Mouse (Mus musculus) inflammation-experienced regulatory T-cells, adult 6 months (primary cell): ENCODE results near the gene Tmem223. TPM values are rescaled to one million over a fixed set of nuclear protein-coding genes. Genes with fewer than 3 reads are reported as not detected.
"Not testable (repeated sequence)": the region's sequence is repeated elsewhere in the genome, so short reads cannot be mapped to it uniquely, and the experiment has no call there.

Experiments
- ATAC-seq: one replicate; pipeline ENCODE4 v1.8.0; 2017
- polyA plus RNA-seq, 3 experiments: library from polyadenylated mRNA; unstranded; fragments of 100-300 nt; shearing (Covaris generic); gene quantifications; one replicate each; pipeline ENCODE4 v1.2.1; 2017

Gene Tmem223
- 100 to 1,000 TPM in 2 of 3 experiments, 10 to 100 TPM in 1; 96.4 to 128 (median 119) TPM for polyA plus RNA-seq

DNA sequence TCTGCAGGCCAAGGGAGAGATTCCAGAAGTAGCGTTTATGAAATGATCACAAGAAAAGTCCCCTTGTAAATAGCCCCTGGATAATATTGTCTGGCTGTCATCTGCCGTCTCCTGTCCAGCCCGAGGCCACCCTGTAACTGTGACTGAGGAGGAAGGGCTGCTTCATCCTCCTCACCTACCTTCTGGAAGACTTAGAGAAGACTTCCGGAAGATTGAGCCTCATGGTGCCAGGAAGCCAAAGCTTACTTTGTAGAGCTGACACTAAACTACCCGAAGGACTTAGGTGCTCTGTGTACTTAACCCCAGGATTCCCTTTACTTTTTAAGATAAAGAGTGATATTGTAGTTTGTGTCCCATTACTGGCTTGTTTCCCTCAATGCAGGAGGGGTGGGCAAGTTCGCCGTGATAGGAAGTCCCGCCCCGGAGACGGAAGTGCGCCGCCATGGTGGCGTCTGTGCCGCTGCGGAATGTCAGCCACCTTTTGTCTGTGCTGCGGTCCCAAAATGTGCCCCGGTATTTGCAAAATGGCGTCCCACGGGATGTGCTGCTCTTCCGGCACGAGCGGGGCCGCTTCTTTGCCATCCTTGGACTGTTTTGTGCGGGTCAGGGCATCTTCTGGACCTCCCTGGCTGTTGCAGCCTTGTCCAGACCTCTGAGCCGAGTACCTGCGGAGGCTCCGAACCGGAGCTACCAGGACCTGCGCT lies at the start of gene Tmem223:
Gene Tmem223 (plus strand): TSS at position 430 of the 704 bp plus-strand sequence.
- ATAC-seq = peak; percentile 61

DNA sequence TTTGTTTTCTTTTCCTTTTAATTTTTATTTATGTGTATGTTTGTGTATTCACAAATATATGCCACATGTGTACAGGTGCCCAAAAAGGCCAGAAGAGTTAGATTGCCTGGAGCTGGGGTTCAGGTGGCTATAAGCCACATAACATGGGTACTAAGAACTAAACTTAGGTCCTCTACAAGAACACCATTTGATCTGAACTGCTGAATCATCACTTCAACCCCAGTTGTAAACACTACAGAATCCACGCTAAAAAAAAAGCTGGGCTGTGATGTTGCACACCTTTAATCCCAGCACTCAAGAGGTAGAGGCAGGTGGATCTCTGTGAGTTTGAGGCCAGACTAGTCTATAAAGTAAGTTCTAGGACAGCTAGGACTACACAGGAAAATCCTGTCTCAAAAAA lies 49.4 kb upstream of the Tmem223 start:
- ATAC-seq = no peak

DNA sequence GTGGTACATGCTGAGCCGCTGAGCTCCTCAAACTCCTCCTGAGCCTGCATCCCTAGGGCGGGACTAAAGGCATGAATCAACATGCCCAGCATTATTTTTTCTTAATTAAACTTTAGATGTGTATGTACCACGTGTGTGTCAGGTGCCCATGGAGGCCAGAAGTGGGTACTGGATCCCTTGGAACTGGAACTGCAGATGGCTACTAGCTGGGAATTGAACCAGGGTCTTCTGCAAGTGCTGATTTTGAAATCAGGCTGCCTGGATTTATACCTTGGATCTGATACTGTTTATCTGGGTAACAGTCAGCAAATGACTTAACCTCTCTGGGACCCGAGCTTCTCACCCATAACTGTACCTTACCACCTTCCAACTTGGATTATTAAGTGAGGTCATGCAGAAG lies 48.8 kb upstream of the Tmem223 start:
- no peak for ATAC-seq

DNA sequence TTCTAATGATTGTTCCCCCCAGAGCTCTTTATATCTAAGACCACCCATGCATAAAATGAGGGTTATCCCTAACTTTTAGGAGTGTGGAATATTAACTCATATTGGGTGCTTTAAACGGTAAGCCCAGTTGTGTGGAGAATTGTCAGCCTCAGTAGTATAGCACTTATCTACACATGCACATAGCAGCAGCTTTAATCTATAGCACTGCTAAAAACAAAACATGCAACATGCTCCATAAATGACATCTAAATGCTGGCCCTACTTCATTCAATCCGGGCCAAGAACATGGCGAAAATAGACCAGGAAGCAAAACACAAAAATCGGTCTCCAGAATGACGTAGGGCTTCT lies 48.3 kb upstream of the Tmem223 start:
- ATAC-seq = no peak

DNA sequence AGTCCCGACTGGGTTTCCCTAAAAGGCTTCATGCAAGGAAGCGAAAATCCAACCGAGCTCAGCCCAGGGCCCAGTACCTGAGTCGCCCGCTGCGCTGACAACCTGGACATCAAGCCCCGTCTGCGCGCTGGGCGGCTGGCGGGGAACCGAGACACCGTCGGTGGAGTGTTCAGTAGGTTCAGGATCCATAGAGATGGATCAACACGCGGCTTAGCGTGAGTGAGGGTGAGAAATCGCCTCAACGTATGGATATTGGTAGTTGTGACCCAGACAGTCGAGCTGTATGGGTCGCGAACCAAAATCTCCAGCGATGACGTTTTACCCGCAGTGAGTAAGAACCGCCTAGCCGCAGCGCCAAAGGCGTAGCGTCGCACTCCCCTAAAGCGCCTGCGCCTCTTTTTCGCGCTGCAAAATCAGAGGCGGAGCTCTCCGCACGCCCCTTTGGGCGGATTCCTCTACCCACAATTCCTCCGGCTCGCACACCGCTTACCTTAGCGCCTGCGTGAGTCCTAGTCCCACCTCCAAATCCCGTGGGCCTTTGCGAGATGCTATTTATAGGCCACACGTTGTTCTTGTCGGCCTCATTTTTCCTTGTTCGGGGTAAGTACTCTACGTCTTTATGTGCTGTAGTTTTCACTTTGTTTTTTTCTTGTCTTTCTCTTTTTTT lies 47.8 kb upstream of the Tmem223 start, which contains the start of gene Slc3a2:
Gene Slc3a2 (minus strand): TSS at position 463 of the 667 bp plus-strand sequence.
- peak; percentile 92 for ATAC-seq

DNA sequence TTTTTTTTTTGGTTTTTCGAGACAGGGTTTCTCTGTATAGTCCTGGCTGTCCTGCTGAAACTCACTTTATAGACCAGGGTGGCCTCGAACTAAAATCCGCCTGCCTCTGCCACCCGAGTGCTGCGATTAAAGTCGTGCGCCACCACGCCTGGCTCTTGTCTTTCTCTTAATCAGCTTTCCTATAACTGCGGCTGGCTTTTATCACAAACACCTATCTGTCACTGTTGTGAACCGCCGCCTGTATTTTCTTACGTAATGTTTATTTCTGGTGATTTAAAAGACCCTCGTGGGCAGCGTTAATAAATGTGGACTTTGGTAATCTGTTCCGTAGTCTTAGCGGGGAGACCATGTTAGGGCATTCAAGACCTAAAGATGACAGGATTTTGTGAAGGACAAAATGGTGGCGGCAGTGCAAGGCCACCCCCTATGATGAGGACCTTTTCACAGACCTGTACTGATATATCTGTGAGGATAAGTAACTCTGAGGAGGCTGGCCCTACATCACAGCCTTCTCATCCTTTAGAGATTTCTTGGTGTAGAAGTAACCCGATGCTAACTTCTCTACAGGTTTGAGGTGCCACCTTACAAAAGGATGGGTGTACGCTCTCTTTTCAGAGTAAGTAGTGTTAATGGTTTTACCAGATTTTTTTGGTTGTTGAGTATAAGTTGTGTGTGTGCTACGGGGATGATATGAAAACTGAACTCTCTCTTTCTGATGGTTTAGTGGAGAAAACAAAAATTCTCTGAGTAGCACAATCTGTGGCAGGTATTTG lies 47.0 kb upstream of the Tmem223 start:
- ATAC-seq = no peak

DNA sequence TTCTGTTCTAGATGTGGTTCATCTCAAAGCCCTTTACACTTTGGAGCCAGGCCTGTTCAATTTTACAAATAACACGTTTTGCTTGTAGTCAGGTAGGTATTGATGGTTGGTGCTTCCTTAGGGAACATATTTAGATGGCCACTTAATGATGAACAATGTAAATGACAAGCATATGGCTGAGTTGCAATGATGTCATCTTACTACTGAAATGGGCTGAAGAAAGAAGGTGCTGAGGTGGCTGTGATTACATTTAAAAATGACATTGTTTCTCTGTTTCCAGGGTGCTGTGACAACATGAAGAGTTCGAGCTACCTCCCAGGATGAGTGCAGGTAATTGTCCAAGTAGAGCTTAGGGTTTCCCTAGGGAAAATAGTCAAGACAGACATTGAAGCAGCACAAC lies 46.4 kb upstream of the Tmem223 start:
- no peak for ATAC-seq

DNA sequence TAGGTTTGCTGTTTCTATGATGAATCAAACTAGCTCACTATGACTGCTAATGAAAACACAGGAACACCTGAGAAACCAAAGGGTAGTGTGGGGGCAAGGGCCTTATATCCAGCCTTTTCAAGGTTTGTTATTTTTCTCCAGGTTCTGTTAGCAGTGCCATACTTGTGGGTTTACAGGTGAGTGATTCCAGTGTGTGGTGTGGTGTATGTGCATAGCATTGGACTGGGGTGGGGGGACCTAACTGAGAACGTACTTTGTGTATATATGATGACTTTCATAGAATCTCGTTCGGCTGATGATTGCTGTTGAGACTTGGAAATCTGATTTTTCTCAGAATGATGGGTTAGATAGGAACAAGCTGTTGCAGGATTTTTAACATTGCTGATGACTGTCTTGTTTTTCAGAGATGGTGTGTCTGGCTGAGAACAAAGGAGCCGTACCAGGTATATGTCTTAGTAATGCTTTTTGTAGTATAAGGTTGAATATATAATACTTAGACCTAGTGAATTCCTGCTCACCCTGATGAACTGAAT lies 45.6 kb upstream of the Tmem223 start:
- ATAC-seq = no peak

DNA sequence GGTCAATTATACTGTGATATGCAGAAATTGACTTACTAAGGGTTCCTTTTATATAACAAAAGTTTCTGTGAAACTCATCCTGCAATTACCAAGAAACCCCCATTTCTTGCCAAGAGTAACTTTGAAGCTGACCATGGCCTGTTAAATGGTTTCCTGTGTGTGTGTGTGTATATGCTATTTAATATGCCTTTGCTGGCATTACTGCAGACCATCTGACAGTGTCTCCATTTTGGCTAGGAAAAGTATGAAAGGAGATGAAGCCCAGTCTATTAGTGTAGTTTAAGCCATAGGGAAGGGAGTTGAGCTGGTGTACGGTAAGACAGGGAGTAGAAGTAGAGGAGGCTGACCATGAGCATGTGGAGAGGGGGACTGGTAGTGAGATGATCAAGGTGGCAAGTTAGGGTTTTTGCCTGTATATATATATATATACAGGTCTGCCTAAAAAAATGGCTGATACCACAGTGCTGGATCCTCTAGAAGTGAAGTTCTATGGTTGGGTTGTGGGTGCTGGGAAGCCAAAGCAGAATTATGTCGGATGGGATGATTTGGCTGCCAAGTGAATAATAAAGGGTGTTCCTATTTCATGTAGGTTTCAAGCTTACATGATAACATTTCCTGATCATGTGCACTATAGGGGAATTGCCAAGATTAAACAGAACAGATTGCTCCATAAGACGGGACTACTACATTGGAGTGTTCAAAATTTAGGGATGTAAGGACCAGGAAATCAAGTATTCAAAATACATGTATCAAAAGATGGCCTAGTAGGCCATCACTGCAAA lies 44.0 kb upstream of the Tmem223 start:
- ATAC-seq = no peak

DNA sequence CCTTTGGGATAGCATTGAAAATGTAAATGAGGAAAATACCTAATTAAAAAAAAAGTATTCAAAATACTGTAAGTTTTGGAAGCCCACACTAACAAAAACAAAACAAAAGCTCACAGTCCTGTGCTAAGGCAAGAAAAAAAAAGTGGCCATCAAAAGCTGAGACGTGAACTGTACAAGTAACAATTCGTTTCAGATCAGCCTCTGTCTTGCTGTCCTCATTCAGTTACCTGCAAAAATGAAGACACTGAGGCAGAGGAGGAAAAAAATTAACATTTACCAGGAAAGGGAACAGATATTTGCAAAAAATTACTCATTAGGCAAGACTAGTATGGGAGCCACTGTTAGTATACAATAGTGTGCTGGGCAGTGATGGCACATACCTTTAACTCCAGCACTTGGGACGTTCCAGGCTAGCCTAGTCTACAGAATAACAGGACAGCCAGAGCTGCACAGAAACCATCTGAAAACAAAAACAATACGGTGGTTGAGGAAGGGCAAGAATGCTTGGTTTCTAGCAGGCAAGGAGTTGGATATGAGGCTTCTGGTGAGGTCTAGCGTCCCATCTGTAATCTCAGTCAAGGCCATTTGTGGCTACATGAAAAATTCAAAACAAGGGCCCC lies 43.2 kb upstream of the Tmem223 start:
- no peak for ATAC-seq

DNA sequence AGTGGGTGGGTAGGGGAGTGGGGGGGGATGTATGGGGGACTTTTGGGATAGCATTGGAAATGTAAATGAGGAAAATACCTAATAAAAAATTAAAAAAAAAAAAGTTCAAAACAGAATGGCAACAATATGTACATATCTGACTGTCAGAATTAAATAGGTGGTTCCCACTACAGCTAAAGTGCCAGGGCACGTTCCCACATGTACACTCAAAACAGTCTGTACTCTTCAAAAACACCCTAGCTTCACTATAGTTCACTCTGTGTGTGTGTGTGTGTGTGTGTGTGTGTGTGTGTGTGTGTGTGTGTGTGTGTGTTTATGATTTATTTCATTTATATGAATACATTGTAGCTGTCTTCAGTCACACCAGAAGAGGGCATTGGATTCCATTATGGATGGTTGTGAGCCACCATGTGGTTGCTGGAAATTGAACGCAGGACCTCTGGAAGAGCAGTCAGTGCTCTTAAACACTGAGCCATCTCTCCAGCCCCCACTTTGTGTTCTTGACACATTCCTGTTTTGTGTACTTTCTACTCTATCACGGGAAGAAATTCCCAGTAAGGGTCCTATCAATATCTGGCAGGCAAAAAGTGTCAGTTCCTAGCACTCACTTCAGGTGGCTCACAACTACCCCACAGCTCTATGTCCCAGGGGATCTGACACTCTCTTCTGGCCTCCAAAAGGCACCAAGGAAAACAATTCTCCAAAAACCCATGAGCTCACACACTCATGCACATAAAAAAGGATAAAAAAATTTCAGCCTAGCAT lies 42.3 kb upstream of the Tmem223 start:
- ATAC-seq = not testable (repeated sequence)

DNA sequence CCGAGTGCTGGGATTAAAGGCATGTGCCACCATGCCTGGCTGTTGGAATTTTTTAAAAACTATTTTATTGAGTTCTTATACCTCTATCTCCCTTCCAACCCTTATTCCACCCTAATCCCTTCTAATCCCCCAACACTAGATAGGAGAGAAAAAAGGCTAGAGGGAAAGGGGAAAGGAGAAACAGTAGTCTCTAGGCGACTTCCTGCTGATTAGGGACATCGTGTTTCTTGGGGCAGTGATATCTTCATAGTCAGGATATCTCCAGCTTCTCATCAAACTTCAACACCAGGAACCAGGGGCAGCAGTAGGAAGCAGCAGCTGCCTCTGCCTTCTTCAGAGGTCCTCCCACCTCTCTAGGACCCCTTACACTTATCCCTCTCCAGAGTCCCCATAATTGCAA lies 36.5 kb upstream of the Tmem223 start:
- ATAC-seq = no peak

DNA sequence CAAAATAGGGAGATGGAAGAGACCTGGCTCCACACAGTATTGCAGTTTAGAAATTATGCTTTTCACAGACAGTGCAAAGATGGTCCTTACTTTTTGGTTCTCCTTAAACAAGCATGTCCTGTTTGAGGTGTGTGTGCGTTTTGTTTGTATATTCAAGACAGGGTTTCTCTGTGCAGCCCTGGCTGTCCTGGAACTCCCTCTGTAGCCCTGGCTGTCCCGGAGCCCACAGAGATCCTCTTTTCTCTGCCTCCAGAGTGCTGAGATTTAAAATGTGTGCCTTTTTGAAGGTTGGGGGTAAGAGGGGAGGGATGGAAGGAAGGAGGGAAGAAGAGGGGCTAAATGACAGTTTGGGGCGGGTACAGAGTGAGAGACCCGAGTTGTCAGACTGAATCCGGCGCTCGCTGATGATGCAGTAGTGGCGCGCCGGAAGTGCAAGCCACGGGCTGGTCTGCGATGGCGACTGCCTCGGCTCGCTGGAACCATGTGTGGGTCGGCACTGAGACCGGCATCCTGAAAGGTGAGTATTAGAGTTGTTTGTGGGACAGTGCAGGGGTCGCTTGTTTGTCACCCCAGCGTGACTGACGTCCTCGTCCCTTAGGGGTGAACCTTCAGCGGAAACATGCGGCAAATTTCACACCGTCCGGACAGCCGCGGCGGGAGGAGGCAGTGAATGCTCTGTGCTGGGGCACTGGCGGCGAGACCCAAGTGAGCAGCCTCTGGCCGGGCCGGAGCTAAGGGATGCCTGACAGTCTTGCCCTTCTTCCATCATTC lies 35.2 kb upstream of the Tmem223 start, which contains the start of gene Wdr74:
Gene Wdr74 (plus strand): TSS at position 439 of the 771 bp plus-strand sequence.
- peak; percentile 95 for ATAC-seq

DNA sequence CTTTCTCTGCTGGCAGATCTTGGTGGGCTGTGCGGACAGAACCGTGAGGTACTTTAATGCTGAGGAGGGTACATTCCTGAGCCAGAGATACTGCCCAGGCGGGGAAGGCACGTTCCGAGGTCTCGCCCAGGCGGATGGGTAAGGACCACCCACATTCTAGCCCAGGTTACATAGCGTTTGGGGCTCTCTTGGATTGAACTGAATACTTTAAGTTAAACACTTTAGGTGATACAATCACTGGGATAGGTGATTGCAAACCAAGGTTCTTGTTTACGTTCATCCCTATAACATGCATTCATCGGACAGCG lies 34.7 kb upstream of the Tmem223 start:
- no peak for ATAC-seq

DNA sequence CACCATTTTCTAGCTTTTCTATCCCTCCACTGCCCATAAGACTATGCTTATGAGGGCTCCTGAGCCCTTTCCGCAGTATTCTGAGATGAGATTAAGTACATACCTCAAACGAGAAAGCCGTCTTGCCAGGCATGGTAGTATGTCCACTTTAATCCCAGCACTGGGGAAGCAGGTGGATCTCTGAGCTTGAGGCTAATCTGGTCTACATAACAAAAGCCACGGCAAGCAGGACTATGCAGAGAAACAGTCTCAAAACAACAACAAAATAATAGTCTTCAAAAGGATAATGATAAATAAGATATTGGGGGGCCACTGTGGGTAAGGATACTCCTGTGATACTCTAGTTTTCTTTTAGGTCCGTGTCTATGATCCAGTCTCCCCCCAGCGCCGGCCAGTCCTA lies 31.9 kb upstream of the Tmem223 start:
- ATAC-seq = no peak

DNA sequence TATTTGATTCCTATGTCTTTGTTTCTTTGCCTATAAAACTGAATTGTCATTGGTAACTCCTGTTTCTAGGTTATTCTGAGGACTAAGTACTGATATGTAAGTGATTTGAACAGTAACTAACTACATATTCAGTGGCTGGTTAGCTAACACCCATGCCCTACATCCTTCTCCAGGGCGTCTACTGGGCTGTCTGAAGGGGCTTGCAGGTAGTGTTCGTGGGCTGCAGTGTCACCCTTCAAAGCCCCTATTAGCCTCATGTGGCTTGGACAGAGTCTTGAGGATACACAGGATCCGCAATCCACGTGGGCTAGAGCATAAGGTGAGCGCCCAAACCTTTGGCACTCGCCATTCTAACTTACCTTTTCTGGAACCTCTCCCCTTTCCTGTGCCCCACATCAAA lies 31.1 kb upstream of the Tmem223 start:
- no peak for ATAC-seq

DNA sequence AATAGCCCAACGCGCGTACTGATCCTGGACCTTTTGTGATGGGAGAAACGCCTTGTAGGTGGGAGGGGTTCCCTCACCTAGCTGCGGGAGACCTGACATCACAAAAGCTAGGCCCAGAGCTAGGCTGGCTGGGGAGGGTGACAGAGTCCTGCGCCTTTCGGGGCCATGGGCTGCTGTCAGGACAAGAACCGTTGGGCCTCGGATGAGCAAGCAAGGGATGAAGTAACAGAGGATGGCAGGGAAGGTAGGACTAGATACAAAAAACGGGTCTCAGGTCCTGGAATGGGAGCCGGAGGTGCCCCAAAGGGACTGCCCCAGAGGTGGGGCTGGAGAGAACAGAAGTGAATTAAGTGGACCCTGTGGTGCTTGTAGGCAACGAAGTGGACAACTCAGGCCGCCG lies 30.2 kb upstream of the Tmem223 start, which contains the start of gene 1700092M07Rik:
Gene 1700092M07Rik (plus strand): TSS at position 116 of the 400 bp plus-strand sequence.
- no peak for ATAC-seq

DNA sequence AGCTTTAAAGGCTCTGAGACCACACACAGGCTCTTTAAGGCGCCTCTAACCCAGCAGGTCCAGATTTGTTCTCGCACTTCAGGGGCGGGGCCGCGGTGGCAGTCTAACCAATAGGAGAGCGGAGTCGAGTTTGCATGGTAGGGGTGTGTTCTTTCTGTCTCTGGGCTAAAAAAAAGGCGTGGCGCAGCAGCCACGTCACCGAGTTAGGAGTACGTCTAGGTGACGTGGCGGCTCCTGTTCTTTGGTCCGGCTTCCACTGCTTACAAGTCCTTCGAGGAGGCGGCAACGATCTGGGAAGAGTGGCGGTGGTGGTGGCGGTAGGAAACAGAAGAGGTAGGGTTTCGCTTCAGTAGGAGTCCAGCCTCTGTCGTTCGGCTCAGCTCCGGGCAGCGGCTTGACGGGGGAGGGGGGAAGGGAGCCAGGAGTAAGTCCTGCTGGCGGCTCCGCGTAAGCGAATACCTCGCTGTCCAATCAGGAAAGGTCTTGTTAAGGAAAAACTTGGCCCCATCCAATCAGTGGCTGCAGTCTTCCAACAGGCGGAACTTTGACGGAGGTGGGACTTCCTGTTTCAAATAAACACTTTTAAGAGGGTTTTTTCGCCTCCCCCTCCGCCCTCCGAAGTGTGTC lies 29.4 kb upstream of the Tmem223 start, which contains the start of gene Stx5a:
Gene Stx5a (plus strand): TSS at position 171 of the 627 bp plus-strand sequence.
- ATAC-seq = peak; percentile 97

DNA sequence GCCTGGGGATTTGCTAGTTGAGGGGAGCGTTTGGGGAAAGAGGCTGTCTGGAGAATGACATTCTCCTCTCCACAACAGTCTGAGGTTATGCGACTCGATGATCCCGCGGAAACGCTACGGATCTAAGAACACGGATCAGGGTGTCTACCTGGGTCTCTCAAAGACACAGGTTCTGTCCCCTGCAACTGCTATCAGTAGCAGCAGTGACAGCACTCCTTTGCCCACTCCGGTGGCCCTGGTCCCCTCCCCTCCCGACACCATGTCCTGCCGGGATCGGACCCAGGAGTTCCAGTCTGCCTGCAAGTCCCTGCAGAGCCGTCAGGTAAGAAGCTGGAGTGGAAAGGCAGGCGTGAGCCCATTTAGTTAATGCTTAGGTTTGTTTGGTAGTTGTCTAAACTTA lies 28.6 kb upstream of the Tmem223 start:
- no peak for ATAC-seq

DNA sequence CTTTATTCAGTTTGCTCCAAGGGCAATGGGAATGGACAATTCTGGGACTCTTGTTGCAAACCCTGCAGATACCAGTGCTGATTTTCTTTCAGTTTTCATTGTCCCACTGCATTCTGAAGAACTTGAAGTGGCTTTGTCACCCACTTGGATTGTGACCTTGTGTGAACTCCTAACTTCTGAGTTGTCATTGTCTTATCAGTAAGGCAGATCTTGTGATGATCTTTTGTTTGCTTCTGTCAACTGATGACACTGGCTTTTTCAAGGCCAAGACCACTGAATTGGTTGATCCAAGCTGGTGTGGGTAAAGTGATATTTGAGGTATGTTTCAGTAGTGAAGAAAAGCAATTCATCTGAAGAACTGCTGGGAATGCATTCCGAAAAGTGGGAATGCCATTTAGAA lies 25.4 kb upstream of the Tmem223 start:
- no peak for ATAC-seq
